Mouse (Mus musculus) embryonic stem cell, embryonic (primary cell): ENCODE measurements around the gene Ccdc85c.

ENCODE experiments used
- CTCF ChIA-PET, 4 experiments: fragments of 300-600 bp in 2 of 4; fragments of 350-600 bp in 2 of 4; sonication (Branson Sonifier 250); formaldehyde crosslinking; loops; one replicate each; lab custom pipeline; 2022; ENCODE audit warnings: inconsistent platforms in 2 of 4; lab: Charles Lee
- POLR2A ChIA-PET, 4 experiments: fragments of 300-600 bp in 2 of 4; fragments of 350-600 bp in 2 of 4; sonication (Branson Sonifier 250); formaldehyde crosslinking; loops; one replicate each; lab custom pipeline; 2022; ENCODE audit warnings: antibody characterized with exemption in 4 of 4, inconsistent platforms in 1 of 4; lab: Charles Lee

Gene Ccdc85c

DNA sequence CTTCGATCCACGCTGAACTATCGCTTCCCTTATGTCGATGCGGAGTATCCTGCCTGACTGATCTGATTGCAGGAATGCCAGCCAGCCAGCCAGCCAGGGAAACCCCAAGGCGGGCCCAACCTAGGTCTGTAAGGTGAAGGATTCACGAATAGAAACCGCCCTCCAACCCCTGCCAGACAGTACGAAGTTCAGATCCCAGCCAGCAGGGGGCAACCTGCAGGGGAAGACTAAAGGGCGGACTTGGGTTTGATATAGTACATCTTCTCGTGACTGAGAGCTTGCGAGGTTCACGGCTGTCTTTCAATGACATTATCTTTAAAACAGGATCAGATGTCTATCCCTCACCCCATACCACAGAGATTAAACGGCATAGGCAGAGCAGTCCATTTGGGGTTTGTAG lies 32.3 kb upstream of the Ccdc85c start:
- CTCF ChIA-PET: interaction anchor here (0.5 to 2.7 kb wide), 21 partner anchors 9 to 1205 kb away, joined by 3 to 24 read pairs (median 3); no protein-coding TSS in a partner anchor
- POLR2A ChIA-PET: interaction anchor here (0.6 to 1.8 kb wide), 8 partner anchors 10 to 91 kb away, joined by 3 to 8 read pairs (median 4); partner anchors contain the start of gene Cyp46a1 (in 2 of the 4)

DNA sequence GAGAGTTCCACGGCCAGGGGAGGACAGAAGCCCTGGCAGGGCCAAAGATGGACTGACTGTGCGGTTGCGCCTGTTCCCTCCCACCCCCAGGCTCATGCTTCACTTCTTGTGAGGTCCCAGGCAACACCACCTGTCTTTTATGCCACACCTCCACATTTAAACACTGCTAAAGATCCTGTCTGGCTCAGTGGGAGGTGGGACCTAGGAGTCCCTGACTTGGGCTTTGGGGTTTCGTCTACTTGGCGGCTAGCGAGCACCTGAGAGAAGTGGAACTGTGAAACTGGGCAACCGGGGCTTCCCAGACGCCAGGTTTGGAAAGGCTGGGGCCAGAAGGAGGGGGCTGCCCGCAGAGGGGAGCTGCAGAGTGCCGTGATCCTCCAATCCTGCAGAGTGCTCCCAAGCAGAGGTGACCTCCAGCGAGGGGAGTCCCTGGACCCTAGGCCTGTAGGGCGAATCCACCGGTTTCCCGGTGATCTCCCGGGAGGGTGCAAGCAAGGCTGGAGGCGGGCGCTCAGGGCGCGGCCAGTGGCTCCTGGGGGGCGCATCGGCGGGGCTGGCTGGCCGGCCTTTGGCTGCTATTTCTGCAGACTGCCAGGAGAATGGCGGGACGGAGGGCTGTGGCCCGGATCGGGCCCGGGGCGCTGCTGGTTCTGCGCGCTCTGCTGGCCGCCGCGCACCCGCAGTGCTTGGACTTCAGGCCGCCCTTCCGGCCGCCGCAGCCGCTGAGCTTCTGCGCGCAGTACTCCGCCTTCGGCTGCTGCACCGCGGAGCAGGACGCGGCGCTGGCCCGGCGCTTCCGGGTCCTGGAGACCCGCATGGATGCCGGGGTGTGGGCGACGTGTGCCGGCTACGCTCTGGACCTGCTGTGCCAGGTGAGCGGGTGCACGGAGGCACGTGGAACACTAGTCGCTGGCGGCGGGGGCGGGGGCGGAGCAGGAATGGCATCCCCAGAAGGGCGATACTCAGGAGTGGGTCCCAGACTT lies 30.9 kb upstream of the Ccdc85c start, which contains the start of gene Hhipl1:
Gene Hhipl1 (plus strand): TSS at position 459 of the 983 bp plus-strand sequence.
- CTCF ChIA-PET: interaction anchor here (0.5 to 2.7 kb wide), 17 partner anchors 10 to 130 kb away, joined by 3 to 24 read pairs (median 4); partner anchors contain the start of gene Cyp46a1 (in 2 of the 4)
- POLR2A ChIA-PET: interaction anchor here in 3 of 4 experiments (0.7 to 2.1 kb wide), 6 partner anchors 11 to 433 kb away, joined by 3 to 8 read pairs (median 5); no protein-coding TSS in a partner anchor

- CTCF ChIA-PET: interaction anchor here in 2 of 4 experiments (1.8 to 2.3 kb wide), 2 partner anchors 12 to 13 kb away, joined by 4 to 9 read pairs; no protein-coding TSS in a partner anchor
- POLR2A ChIA-PET: interaction anchor here in 3 of 4 experiments (0.8 to 2.1 kb wide), 4 partner anchors 12 to 126 kb away, joined by 3 to 5 read pairs (median 4); partner anchors contain the start of genes Ccnk (in 1 of the 3) and Setd3 (in 1 of the 3)
Measured at GRCm38 (mm10) chr12:108305172-108305571, 29.9 kb upstream of the Ccdc85c start.

DNA sequence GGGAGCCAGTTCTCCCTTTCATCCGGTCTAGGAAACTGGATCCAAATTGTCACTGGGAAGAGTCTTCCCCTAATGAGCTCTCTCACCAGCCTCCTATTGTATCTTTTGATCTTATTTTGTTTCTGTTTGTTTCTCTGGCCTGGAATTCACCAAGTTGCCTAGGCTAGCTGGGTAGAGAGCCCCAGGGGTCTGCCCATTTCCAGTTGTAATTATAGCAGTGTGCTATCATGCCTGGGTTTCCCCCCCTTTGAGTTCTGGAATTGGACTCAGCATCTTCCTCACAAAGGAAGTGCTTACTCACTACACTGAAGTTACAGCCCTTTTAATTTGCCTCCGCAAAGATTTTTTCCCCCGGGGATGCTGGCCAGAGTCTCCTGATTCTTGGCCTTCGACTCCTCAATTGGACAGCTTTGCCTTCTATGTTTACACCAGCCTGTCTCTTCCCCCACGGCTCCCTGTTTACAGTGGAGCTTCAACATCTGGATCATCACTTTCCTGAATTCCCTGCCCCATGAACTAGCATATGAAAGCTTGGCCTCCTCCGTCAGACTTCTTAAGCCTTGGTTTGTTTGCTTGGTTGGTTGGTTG lies 28.6 kb upstream of the Ccdc85c start:
- ChIA-PET POLR2A (interaction anchor here in 3 of 4 experiments (0.5 to 2.5 kb wide), 8 partner anchors 10 to 325 kb away, joined by 3 to 7 read pairs (median 4); partner anchors contain the start of genes Ccnk (in 1 of the 3) and Setd3 (in 1 of the 3)), CTCF (interaction anchor here in 3 of 4 experiments (0.5 to 2.3 kb wide), 8 partner anchors 9 to 233 kb away, joined by 3 to 9 read pairs (median 4); no protein-coding TSS in a partner anchor)

DNA sequence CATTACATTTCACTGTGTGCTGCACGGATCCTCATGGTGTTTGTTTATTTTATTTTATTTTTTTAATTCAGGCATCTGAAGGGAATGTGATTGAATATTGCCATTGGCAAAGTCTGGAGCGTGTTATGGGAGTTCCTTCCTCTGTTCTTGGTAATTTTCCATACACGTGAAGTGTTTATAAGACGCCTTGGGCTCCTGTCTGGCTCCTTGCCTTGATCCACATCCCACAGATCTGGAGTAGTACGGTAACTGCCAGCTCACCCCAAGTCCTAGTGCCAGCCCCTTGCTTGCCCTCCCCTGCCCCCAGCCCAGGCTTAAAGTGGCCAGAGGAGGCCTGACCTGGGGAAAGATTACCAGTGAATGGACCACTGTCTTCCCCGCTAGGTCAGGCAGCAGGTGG lies 25.8 kb upstream of the Ccdc85c start:
- CTCF ChIA-PET: interaction anchor here in 3 of 4 experiments (0.6 to 1.6 kb wide), 10 partner anchors 8 to 547 kb away, joined by 3 to 10 read pairs (median 3); no protein-coding TSS in a partner anchor
- POLR2A ChIA-PET: interaction anchor here in 3 of 4 experiments (0.6 to 2.5 kb wide), 7 partner anchors 8 to 259 kb away, joined by 3 to 7 read pairs (median 4); no protein-coding TSS in a partner anchor

DNA sequence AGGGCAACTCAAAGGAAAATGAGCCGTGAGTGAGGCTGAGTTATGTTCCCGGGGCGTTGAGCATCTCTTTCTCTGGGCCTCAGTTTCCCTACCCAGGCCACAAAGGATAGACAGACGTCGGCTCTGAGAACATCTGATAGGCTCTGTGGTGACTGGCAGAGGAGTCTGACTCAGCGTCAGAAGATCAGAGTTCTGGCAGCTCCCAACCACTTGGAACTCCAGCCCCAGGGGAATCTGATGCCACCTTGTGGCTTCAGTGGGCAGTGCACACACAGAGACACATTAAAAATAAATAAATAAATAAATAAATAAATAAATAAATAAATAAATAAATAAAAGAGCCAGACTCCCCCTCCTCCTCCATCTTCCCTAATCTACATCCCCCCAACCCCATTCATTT lies 21.8 kb upstream of the Ccdc85c start:
- POLR2A ChIA-PET: interaction anchor here in 1 of 4 experiments (1.4 kb wide), 1 partner anchor 91 kb away, joined by 3 read pairs; no protein-coding TSS in a partner anchor
- CTCF ChIA-PET: interaction anchor here (0.5 to 2.0 kb wide), 43 partner anchors 10 to 281 kb away, joined by 3 to 16 read pairs (median 3); partner anchors contain the start of gene Cyp46a1 (in 2 of the 4)

DNA sequence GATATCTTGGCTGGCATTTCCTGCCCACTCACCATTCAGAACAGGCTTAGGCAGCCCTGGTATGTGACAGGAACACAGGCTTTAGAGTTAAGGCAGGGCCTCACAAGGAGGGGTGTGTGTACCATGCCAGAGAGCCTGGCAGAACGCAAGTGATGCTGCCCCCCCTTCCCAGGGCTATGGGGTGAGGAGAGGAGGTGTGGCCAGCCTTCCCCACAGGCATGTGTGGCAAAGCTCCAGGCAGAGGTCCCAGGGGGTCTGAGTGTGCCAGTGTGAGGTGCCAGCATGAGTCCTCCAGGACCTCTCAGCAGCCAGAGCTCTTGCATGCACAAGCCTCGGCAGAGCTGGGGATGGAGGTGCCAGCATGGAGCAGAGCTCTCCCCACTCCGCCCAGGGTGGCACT lies 19.4 kb upstream of the Ccdc85c start:
- ChIA-PET CTCF (interaction anchor here (0.6 to 4.1 kb wide), 12 partner anchors 8 to 253 kb away, joined by 3 to 32 read pairs (median 4); partner anchors contain the start of gene Hhipl1 (in 1 of the 4)), POLR2A (interaction anchor here in 3 of 4 experiments (0.6 to 1.1 kb wide), 3 partner anchors 9 to 86 kb away, joined by 3 to 6 read pairs (median 4); no protein-coding TSS in a partner anchor)

- ChIA-PET CTCF (interaction anchor here (0.5 to 4.1 kb wide), 71 partner anchors 9 to 365 kb away, joined by 3 to 47 read pairs (median 4); partner anchors contain the start of genes Ccdc85c (in 2 of the 4), Cyp46a1 (in 2 of the 4), Ccnk (in 1 of the 4) and Hhipl1 (in 1 of the 4)), POLR2A (interaction anchor here (0.5 to 2.4 kb wide), 37 partner anchors 9 to 262 kb away, joined by 3 to 12 read pairs (median 4); partner anchors contain the start of genes Ccnk (in 2 of the 4), Setd3 (in 2 of the 4), Cyp46a1 (in 1 of the 4) and Evl (in 1 of the 4))
Measured at GRCm38 (mm10) chr12:108292957-108293356, 17.7 kb upstream of the Ccdc85c start.

- POLR2A ChIA-PET: interaction anchor here in 3 of 4 experiments (0.5 to 2.4 kb wide), 41 partner anchors 10 to 285 kb away, joined by 3 to 12 read pairs (median 4); partner anchors contain the start of genes Ccnk (in 2 of the 3), Setd3 (in 2 of the 3), Cyp46a1 (in 1 of the 3) and Evl (in 1 of the 3)
- CTCF ChIA-PET: interaction anchor here (0.5 to 4.1 kb wide), 73 partner anchors 8 to 433 kb away, joined by 3 to 47 read pairs (median 4); partner anchors contain the start of genes Ccdc85c (in 2 of the 4), Cyp46a1 (in 2 of the 4), Ccnk (in 1 of the 4) and Hhipl1 (in 1 of the 4)
Measured at GRCm38 (mm10) chr12:108292419-108292818, 17.2 kb upstream of the Ccdc85c start.

- POLR2A ChIA-PET: interaction anchor here in 3 of 4 experiments (0.9 to 2.5 kb wide), 6 partner anchors 11 to 109 kb away, joined by 3 to 10 read pairs (median 3); partner anchors contain the start of genes Ccnk (in 1 of the 3) and Setd3 (in 1 of the 3)
- CTCF ChIA-PET: interaction anchor here in 2 of 4 experiments (0.9 to 3.2 kb wide), 5 partner anchors 49 to 148 kb away, joined by 3 to 8 read pairs (median 7); no protein-coding TSS in a partner anchor
Measured at GRCm38 (mm10) chr12:108288127-108288880, 13.1 kb upstream of the Ccdc85c start.

- ChIA-PET CTCF (interaction anchor here (0.6 to 3.2 kb wide), 6 partner anchors 8 to 136 kb away, joined by 3 to 9 read pairs (median 6); no protein-coding TSS in a partner anchor), POLR2A (interaction anchor here (0.7 to 1.4 kb wide), 6 partner anchors 10 to 209 kb away, joined by 3 to 7 read pairs (median 4); partner anchors contain the start of gene Ccdc85c (in 1 of the 4))
Measured at GRCm38 (mm10) chr12:108287011-108287410, 11.8 kb upstream of the Ccdc85c start.

DNA sequence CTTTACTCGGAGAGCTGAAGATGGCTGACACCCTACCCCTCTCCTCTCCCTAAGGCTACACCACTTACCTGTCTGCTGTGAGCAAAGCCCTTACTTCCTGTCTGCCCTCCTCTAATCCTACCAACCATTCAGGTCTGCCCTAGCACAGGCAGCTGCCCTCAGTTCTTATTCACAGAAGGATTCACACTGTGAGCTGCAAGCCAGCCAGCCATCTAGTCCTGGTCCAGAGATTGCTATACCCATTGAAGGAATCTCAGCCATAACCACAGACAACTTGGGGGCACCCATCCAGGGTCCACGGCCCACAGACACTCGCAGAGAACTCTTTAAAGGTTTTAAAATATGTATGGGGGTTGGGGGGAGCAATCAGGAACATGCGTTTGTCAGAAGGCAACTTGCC lies 11.2 kb upstream of the Ccdc85c start:
- POLR2A ChIA-PET: interaction anchor here in 3 of 4 experiments (0.8 to 1.2 kb wide), 4 partner anchors 10 to 150 kb away, joined by 3 to 6 read pairs (median 3); partner anchors contain the start of genes Ccdc85c (in 1 of the 3) and Ccnk (in 1 of the 3)
- CTCF ChIA-PET: interaction anchor here in 3 of 4 experiments (0.5 to 3.0 kb wide), 6 partner anchors 10 to 116 kb away, joined by 3 to 9 read pairs (median 4); no protein-coding TSS in a partner anchor

- POLR2A ChIA-PET: interaction anchor here (0.6 to 1.5 kb wide), 15 partner anchors 9 to 588 kb away, joined by 3 to 6 read pairs (median 3); partner anchors contain the start of genes Ccdc85c (in 1 of the 4) and Ccnk (in 1 of the 4)
Measured at GRCm38 (mm10) chr12:108285225-108286011, 10.2 kb upstream of the Ccdc85c start.

GRCm38 (mm10) chr12:108284455-108285224 lies 9.4 kb upstream of the Ccdc85c start:
- POLR2A ChIA-PET: interaction anchor here (0.6 to 1.5 kb wide), 14 partner anchors 9 to 589 kb away, joined by 3 to 16 read pairs (median 4); partner anchors contain the start of gene Ccdc85c (in 1 of the 4)

More at GRCm38 (mm10) chr12:108285225-108286011, 10.2 kb upstream of the Ccdc85c start:
- CTCF ChIA-PET: interaction anchor here in 3 of 4 experiments (0.5 to 3.0 kb wide), 10 partner anchors 9 to 252 kb away, joined by 3 to 10 read pairs (median 4); partner anchors contain the start of gene Ccdc85c (in 1 of the 3)

More at GRCm38 (mm10) chr12:108284455-108285224, 9.4 kb upstream of the Ccdc85c start:
- CTCF ChIA-PET: interaction anchor here in 3 of 4 experiments (0.6 to 3.0 kb wide), 7 partner anchors 8 to 252 kb away, joined by 3 to 10 read pairs (median 3); partner anchors contain the start of gene Ccdc85c (in 1 of the 3)
